Mouse (Mus musculus): ENCODE data around the gene Dexi.

The Dexi gene

GRCm38 (mm10) chr16:10454583-10454974, 88.3 kb downstream of the Dexi start:
- no peak for DNase-seq (ENCODE audit: low read depth, low spot score)

GRCm38 (mm10) chr16:10453872-10454582, 88.8 kb downstream of the Dexi start:
- no peak for DNase-seq (ENCODE audit: low read depth, low spot score)
